Mouse (Mus musculus) limb, embryonic 11.5 days (tissue): ENCODE measurements at regions not wholly inside any gene's neighbourhood (a gene's known extent, or its start where the extent isn't known, plus 50 kb on each side); places are given as distances from the start of the nearest gene placed in this dataset.

ENCODE experiments used
- ATAC-seq: fragments of 200-750 bp; cut with Nextera tagmentation; 2 replicates; pipeline ENCODE4 v1.8.0; 2017; ENCODE audit warnings: low read depth; ENCODE audit not compliant: insufficient number of reproducible peaks, low FRiP score, low TSS enrichment
- DNase-seq: peaks from one replicate; pipeline ENCODE4 v3.0.0-alpha.2; 2015; ENCODE audit warnings: low spot score
- H3K27ac ChIP-seq: fragments of 300-500 bp; sonication (generic); replicated peaks from 2 replicates; pipeline ENCODE4 v1.5.1; 2014; ENCODE audit warnings: low read depth, mild to moderate bottlenecking, low read length
- H3K27me3 ChIP-seq: fragments of 300-500 bp; sonication (generic); 2 replicates; pipeline ENCODE4 v1.6.1; 2014; ENCODE audit warnings: mild to moderate bottlenecking, low read length, mixed read lengths; ENCODE audit not compliant: control insufficient read depth, insufficient read depth
- H3K36me3 ChIP-seq: fragments of 300-500 bp; sonication (generic); 2 replicates; pipeline ENCODE4 v1.6.1; 2014; ENCODE audit warnings: mild to moderate bottlenecking, low read length, moderate library complexity, mixed read lengths; ENCODE audit not compliant: control insufficient read depth, insufficient read depth
- H3K4me1 ChIP-seq: fragments of 300-500 bp; sonication (generic); 2 replicates; pipeline ENCODE4 v1.6.1; 2014; ENCODE audit warnings: low read length, mixed read lengths; ENCODE audit not compliant: control insufficient read depth, insufficient read depth
- H3K4me2 ChIP-seq: fragments of 300-500 bp; sonication (generic); 2 replicates; pipeline ENCODE4 v1.6.1; 2014; ENCODE audit warnings: low read depth, mild to moderate bottlenecking, moderate library complexity; ENCODE audit not compliant: severe bottlenecking
- H3K4me3 ChIP-seq: fragments of 300-500 bp; sonication (generic); 2 replicates; pipeline ENCODE4 v1.5.1; 2014; ENCODE audit warnings: low read depth, low read length
- H3K9ac ChIP-seq: fragments of 300-500 bp; sonication (generic); 2 replicates; pipeline ENCODE4 v1.6.1; 2014; ENCODE audit warnings: mild to moderate bottlenecking, low read length
- H3K9me3 ChIP-seq: fragments of 300-500 bp; sonication (generic); 2 replicates; pipeline ENCODE4 v1.6.1; 2016; ENCODE audit warnings: low read length; ENCODE audit not compliant: control insufficient read depth
- WGBS: fragments of 180-500 bp; shearing (Covaris S2); extraction: QIAGEN DNeasy Blood & Tissue Kit; methylation state at CpG from one replicate; pipeline ENCODE4 v1.1.7; 2014; 5-methylcytosine and 5-hydroxymethylcytosine counted together

DNA sequence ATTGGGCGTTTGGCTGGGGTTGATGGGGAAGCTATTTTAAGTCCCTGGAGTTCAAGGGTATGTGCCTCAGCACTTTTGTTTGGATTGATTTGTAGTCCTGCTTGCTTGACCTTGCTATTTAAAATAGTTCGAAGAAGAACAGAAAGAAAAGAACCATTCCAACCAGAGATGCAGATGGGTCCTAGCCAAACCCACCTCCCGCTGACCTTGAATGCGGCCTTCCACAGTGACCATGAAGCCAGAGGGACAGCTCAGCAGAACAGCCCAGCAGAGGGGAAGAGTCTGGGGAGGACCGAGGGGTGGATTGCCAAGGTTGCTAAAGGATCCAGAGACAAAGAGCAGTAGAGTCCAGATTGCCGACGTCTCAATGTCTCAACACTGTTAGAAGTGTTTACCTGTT is 76.6 kb upstream of the Zfp618 start:
- Histone ChIP-seq H3K9me3 (no peaks in the 10 kb centered on the region), H3K4me3 (no peak overlapping the region), H3K27ac (no peak overlapping the region), H3K4me2 (no peak overlapping the region), H3K36me3 (no peaks in the 10 kb centered on the region), H3K4me1 (no peaks in the 10 kb centered on the region), H3K9ac (no peak overlapping the region), H3K27me3 (no peaks in the 10 kb centered on the region)
- DNase-seq (no peak), ATAC-seq (no peak)
- 92% methylated on average over 7 of the region's 7 CpGs for WGBS

DNA sequence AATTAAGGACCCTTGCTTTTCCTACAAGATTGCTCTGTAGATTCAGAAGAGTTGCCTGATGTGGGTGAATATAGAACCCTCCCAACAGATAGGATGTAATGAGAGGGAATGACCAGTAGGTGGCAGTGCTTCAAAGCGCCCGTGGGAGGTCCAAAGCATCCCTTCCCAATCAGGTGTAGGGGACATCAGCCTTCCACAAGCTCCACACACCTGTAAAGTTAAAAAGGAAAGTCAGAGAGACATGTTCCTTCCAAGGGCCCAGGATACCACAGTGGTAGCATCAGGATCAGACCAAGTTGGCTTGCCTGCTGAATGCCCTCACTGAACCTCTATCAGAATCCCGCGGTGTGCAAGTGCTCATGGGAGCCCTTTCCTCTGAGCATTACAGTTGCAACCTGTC is 75.7 kb upstream of the Zfp618 start:
- DNase-seq = peak; percentile 56
- 49% methylated on average over 4 of the region's 4 CpGs for WGBS

DNA sequence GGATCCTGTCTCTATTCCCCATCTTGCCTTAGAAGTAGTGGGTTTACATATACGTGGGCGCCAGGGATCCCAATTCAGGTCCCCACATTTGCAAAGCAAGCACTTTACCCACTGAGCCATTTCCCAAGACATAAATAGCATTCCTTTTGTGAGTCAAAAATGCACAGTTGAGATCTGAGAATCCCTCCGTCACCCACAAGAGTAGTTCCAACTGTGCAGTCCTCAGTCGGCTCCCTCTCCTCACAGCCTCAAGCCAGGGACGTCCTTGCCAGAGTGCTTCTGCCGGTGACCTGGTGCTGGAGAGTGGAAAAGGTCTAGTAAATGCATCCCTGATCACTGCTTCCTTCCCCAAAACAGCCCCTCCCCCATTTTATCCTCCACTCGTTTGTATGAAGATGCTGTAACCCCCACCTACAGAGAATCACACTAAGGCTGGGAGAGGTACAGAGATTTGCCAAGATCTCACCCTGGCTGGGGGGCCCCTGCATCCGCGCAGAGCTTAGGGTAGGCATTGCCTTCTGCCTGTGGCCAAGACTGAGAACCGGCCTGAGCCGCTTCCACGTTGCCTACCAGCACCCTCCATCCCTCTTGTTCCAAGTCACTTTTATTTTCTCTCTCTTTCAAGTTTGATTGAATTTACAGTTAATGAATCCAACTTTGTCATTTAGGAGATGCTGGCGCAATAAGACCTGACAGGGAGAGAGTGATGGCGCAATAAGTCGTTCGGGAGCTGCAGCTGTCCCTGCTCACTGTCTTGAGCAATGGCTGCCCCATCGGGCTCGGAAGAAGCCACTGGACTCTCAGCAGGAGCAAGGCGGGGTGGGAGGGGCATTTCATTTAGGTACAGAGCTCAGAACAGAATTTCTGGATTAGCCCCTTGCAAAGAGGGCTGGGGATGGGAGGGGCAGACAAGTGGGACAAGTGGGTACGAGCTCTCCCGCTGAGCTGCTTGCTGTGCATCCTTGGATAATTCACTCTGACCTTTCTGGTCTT is 74.5 kb upstream of the Zfp618 start:
- Histone ChIP-seq H3K9me3 (no peaks in the 10 kb centered on the region), H3K9ac (peak overlapping the region; percentile 27; the same call in 1 of the 2 replicates), H3K27ac (no peak overlapping the region), H3K27me3 (no peaks in the 10 kb centered on the region), H3K36me3 (no peaks in the 10 kb centered on the region), H3K4me3 (no peak overlapping the region), H3K4me1 (no peaks in the 10 kb centered on the region), H3K4me2 (no peak overlapping the region)
- 35% methylated on average over 21 of the region's 21 CpGs for WGBS
- DNase-seq (no peak), ATAC-seq (no peak)

More for the DNA sequence above, 75.7 kb upstream of the Zfp618 start:
- Histone ChIP-seq H3K27me3 (no peaks in the 10 kb centered on the region), H3K36me3 (no peaks in the 10 kb centered on the region), H3K4me1 (no peaks in the 10 kb centered on the region), H3K4me3 (no peak overlapping the region), H3K4me2 (no peak overlapping the region), H3K27ac (no peak overlapping the region), H3K9me3 (no peaks in the 10 kb centered on the region), H3K9ac (no peak overlapping the region)
- no peak for ATAC-seq

DNA sequence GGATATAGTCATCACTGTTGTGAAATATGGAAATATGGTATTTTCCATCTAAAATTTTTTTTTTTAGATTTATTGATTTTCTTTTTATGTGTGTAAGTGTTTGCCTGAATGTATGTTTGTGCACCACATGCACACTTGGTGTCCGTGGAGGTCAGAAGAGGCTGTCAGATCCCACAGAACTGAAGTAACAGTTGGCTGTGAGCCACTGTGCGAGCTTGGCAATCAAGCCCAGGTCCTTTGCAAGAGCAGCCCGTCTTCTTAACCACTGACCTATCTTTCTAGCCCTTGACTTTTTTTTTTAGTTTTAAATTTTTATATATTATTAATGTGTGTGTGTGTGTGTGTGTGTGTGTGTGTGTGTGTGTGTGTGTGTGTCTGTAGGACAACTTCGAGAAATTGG is 52.5 kb upstream of the Zfp618 start:
- DNase-seq (no peak), ATAC-seq (no peak)
- WGBS = 83% methylated on average over 4 of the region's 4 CpGs

More for the DNA sequence above, 52.5 kb upstream of the Zfp618 start:
- Histone ChIP-seq H3K9me3 (no peaks in the 10 kb centered on the region), H3K4me1 (no peaks in the 10 kb centered on the region), H3K4me2 (no peak overlapping the region), H3K9ac (no peak overlapping the region), H3K27ac (no peak overlapping the region), H3K27me3 (no peaks in the 10 kb centered on the region), H3K36me3 (no peaks in the 10 kb centered on the region), H3K4me3 (no peak overlapping the region)
